Mouse (Mus musculus): ENCODE data around the gene Rfx3. TPM values are rescaled to one million over a fixed set of nuclear protein-coding genes. Genes with fewer than 3 reads are reported as not detected.

Rfx3 gene
- polyA plus RNA-seq, 1 experiment from 2014 or later = 1.9 TPM

- WGBS = 46% methylated on average over 2 of the region's 2 CpGs
- no peak for ATAC-seq
- Histone ChIP-seq H3K4me1 (replicated peaks; ENCODE audit: control insufficient read depth, insufficient read depth, low read length) (no peaks in the 10 kb centered on the region), H3K9me3 (ENCODE audit: control insufficient read depth) (no peaks in the 10 kb centered on the region), H3K4me3 (ENCODE audit: low read depth, low read length) (no peak overlapping the region), H3K27me3 (replicated peaks; ENCODE audit: control insufficient read depth, insufficient read depth, low read length) (no peaks in the 10 kb centered on the region), H3K36me3 (ENCODE audit: control insufficient read depth, insufficient read depth) (no peaks in the 10 kb centered on the region), H3K9ac (ENCODE audit: low read depth, low read length) (no peak overlapping the region), H3K4me2 (replicated peaks; ENCODE audit: low read depth) (no peak overlapping the region), H3K27ac (ENCODE audit: low read depth, low read length) (no peak overlapping the region)
- peak; percentile 41 for TF ChIP-seq CTCF (IDR thresholded peaks at IDR 0.05; ENCODE audit: low read depth)
Measured at GRCm38 (mm10) chr19:27919040-27919439, 91.9 kb downstream of the Rfx3 start.

GRCm38 (mm10) chr19:27916446-27916845 lies 94.5 kb downstream of the Rfx3 start:
- no peak for TF ChIP-seq CTCF (IDR thresholded peaks at IDR 0.05; ENCODE audit: low read depth)
- 74% methylated on average over 2 of the region's 2 CpGs for WGBS
- ATAC-seq = no peak

DNA sequence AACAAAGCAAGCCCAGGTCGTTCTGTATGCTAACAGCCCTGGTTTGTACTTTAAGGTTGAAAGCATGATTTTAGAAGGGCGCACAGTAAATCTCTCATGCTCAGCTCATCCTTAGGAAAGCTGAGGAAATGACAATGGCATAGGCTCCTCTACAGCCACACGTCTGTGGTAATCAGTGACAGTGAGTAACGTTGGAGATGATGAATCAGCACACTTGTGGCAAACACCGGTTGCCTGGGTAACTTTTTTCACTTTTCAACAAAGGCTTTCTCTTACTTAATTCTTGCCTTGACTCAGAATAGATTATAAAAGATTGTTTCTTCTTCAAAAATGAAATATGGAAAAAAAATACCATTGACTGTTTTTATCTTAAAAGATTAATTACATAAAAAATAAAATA lies 104.0 kb downstream of the Rfx3 start:
- WGBS = 49% methylated on average over 5 of the region's 5 CpGs
- ATAC-seq = no peak
- no peaks in the 10 kb centered on the region for H3K27me3 ChIP-seq (replicated peaks; ENCODE audit: control insufficient read depth, insufficient read depth, low read length)

More at GRCm38 (mm10) chr19:27916446-27916845, 94.5 kb downstream of the Rfx3 start:
- H3K27me3 ChIP-seq (replicated peaks; ENCODE audit: control insufficient read depth, insufficient read depth, low read length) = no peaks in the 10 kb centered on the region
- H3K4me2 ChIP-seq (replicated peaks; ENCODE audit: low read depth) = no peak overlapping the region
- H3K36me3 ChIP-seq (ENCODE audit: control insufficient read depth, insufficient read depth) = no peaks in the 10 kb centered on the region
- no peak overlapping the region for H3K9ac ChIP-seq (ENCODE audit: low read depth, low read length)
- no peaks in the 10 kb centered on the region for H3K9me3 ChIP-seq (ENCODE audit: control insufficient read depth)
- H3K4me1 ChIP-seq (replicated peaks; ENCODE audit: control insufficient read depth, insufficient read depth, low read length) = no peaks in the 10 kb centered on the region
- no peak overlapping the region for H3K4me3 ChIP-seq (ENCODE audit: low read depth, low read length)
- no peak overlapping the region for H3K27ac ChIP-seq (ENCODE audit: low read depth, low read length)

GRCm38 (mm10) chr19:27905976-27906375 lies 105.0 kb downstream of the Rfx3 start:
- no peak for TF ChIP-seq CTCF (IDR thresholded peaks at IDR 0.05; ENCODE audit: low read depth)
- H3K27me3 ChIP-seq (replicated peaks; ENCODE audit: control insufficient read depth, insufficient read depth, low read length) = no peaks in the 10 kb centered on the region
- peaks cover 4% of the 10 kb centered on the region for H3K4me1 ChIP-seq (replicated peaks; ENCODE audit: control insufficient read depth, insufficient read depth, low read length)
- no peak overlapping the region for H3K4me2 ChIP-seq (replicated peaks; ENCODE audit: low read depth)
- ATAC-seq = no peak
- WGBS = 90% methylated on average over 9 of the region's 9 CpGs
- H3K36me3 ChIP-seq (ENCODE audit: control insufficient read depth, insufficient read depth) = no peaks in the 10 kb centered on the region
- no peak overlapping the region for H3K4me3 ChIP-seq (ENCODE audit: low read depth, low read length)
- no peaks in the 10 kb centered on the region for H3K9me3 ChIP-seq (ENCODE audit: control insufficient read depth)
- H3K27ac ChIP-seq (ENCODE audit: low read depth, low read length) = no peak overlapping the region
- H3K9ac ChIP-seq (ENCODE audit: low read depth, low read length) = no peak overlapping the region

More for the DNA sequence above, 104.0 kb downstream of the Rfx3 start:
- H3K36me3 ChIP-seq (ENCODE audit: control insufficient read depth, insufficient read depth) = no peaks in the 10 kb centered on the region
- no peak for TF ChIP-seq CTCF (IDR thresholded peaks at IDR 0.05; ENCODE audit: low read depth)
- H3K4me3 ChIP-seq (ENCODE audit: low read depth, low read length) = no peak overlapping the region
- H3K9ac ChIP-seq (ENCODE audit: low read depth, low read length) = no peak overlapping the region
- no peak overlapping the region for H3K4me2 ChIP-seq (replicated peaks; ENCODE audit: low read depth)
- H3K27ac ChIP-seq (ENCODE audit: low read depth, low read length) = no peak overlapping the region
- no peaks in the 10 kb centered on the region for H3K9me3 ChIP-seq (ENCODE audit: control insufficient read depth)
- peaks cover 4% of the 10 kb centered on the region for H3K4me1 ChIP-seq (replicated peaks; ENCODE audit: control insufficient read depth, insufficient read depth, low read length)

GRCm38 (mm10) chr19:27905172-27905571 lies 105.8 kb downstream of the Rfx3 start:
- no peaks in the 10 kb centered on the region for H3K27me3 ChIP-seq (replicated peaks; ENCODE audit: control insufficient read depth, insufficient read depth, low read length)
- H3K4me1 ChIP-seq (replicated peaks; ENCODE audit: control insufficient read depth, insufficient read depth, low read length) = peaks cover 4% of the 10 kb centered on the region
- WGBS = 77% methylated on average over 1 of the region's 1 CpGs
- H3K9ac ChIP-seq (ENCODE audit: low read depth, low read length) = no peak overlapping the region
- no peaks in the 10 kb centered on the region for H3K9me3 ChIP-seq (ENCODE audit: control insufficient read depth)
- no peak for TF ChIP-seq CTCF (IDR thresholded peaks at IDR 0.05; ENCODE audit: low read depth)
- no peak overlapping the region for H3K4me3 ChIP-seq (ENCODE audit: low read depth, low read length)
- no peaks in the 10 kb centered on the region for H3K36me3 ChIP-seq (ENCODE audit: control insufficient read depth, insufficient read depth)
- H3K27ac ChIP-seq (ENCODE audit: low read depth, low read length) = no peak overlapping the region
- H3K4me2 ChIP-seq (replicated peaks; ENCODE audit: low read depth) = no peak overlapping the region
- no peak for ATAC-seq

- TF ChIP-seq CTCF (IDR thresholded peaks at IDR 0.05; ENCODE audit: low read depth) = no peak
- Histone ChIP-seq H3K36me3 (ENCODE audit: control insufficient read depth, insufficient read depth) (no peaks in the 10 kb centered on the region), H3K4me2 (replicated peaks; ENCODE audit: low read depth) (no peak overlapping the region), H3K27me3 (replicated peaks; ENCODE audit: control insufficient read depth, insufficient read depth, low read length) (no peaks in the 10 kb centered on the region), H3K9me3 (ENCODE audit: control insufficient read depth) (no peaks in the 10 kb centered on the region), H3K27ac (ENCODE audit: low read depth, low read length) (no peak overlapping the region), H3K4me1 (replicated peaks; ENCODE audit: control insufficient read depth, insufficient read depth, low read length) (peaks cover 4% of the 10 kb centered on the region), H3K4me3 (ENCODE audit: low read depth, low read length) (no peak overlapping the region), H3K9ac (ENCODE audit: low read depth, low read length) (no peak overlapping the region)
- 36% methylated on average over 2 of the region's 2 CpGs for WGBS
- ATAC-seq = peak; percentile 92
Measured at GRCm38 (mm10) chr19:27904655-27905054, 106.3 kb downstream of the Rfx3 start.

DNA sequence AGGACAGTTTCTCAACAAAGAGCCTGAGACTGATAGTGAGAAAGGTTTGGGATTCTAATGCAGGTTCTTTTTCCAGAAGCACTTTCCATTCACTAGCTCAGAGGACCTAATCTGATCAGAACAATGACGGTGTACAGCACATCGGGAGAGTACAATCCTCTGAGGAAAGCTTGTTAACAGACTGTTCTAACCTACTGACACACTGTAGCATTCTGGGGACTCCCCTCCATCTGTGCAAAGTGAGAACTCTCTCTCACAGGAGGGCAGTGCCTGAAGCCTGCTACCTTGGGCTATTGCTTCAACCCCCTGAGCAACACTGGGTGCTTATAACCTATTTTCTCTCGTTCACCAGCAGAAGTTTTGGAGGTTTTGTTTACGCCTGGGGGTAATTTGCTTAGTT lies 106.8 kb downstream of the Rfx3 start:
- TF ChIP-seq CTCF (IDR thresholded peaks at IDR 0.05; ENCODE audit: low read depth) = no peak
- Histone ChIP-seq H3K27ac (ENCODE audit: low read depth, low read length) (no peak overlapping the region), H3K4me1 (replicated peaks; ENCODE audit: control insufficient read depth, insufficient read depth, low read length) (peaks cover 4% of the 10 kb centered on the region), H3K9me3 (ENCODE audit: control insufficient read depth) (no peaks in the 10 kb centered on the region), H3K4me3 (ENCODE audit: low read depth, low read length) (no peak overlapping the region), H3K4me2 (replicated peaks; ENCODE audit: low read depth) (no peak overlapping the region), H3K9ac (ENCODE audit: low read depth, low read length) (no peak overlapping the region), H3K27me3 (replicated peaks; ENCODE audit: control insufficient read depth, insufficient read depth, low read length) (no peaks in the 10 kb centered on the region), H3K36me3 (ENCODE audit: control insufficient read depth, insufficient read depth) (no peaks in the 10 kb centered on the region)
- no peak for ATAC-seq
- WGBS = 49% methylated on average over 4 of the region's 4 CpGs
